Mouse (Mus musculus): Measurements from ENCODE around the gene Dcun1d4. TPM values are rescaled to one million over a fixed set of nuclear protein-coding genes. Genes with fewer than 3 reads are reported as not detected.

The Dcun1d4 gene
- polyA plus RNA-seq, 1 experiment from 2014 or later, result 65.0 TPM

- Histone ChIP-seq H3K4me1 (replicated peaks; ENCODE audit: control insufficient read depth, insufficient read depth, low read length) (peaks cover 4% of the 10 kb centered on the region; the same call in 1 of the 2 replicates), H3K27ac (ENCODE audit: low read depth, low read length) (no peak overlapping the region), H3K9me3 (ENCODE audit: control insufficient read depth, low read length) (no peaks in the 10 kb centered on the region), H3K27me3 (ENCODE audit: control insufficient read depth, insufficient read depth, low read length) (no peaks in the 10 kb centered on the region), H3K36me3 (ENCODE audit: control insufficient read depth, insufficient read depth, low read length) (no peaks in the 10 kb centered on the region), H3K4me3 (ENCODE audit: low read depth, low read length) (no peak overlapping the region), H3K4me2 (ENCODE audit: low read depth, low read length, severe bottlenecking) (no peak overlapping the region), H3K9ac (ENCODE audit: low read length) (no peak overlapping the region)
- 87% methylated on average over 3 of the region's 3 CpGs for WGBS
- DNase-seq (ENCODE audit: low spot score) (no peak), ATAC-seq (replicated peaks; ENCODE audit: low FRiP score) (no peak)
These were observed 122.1 kb downstream of the Dcun1d4 start for GRCm38 (mm10) chr5:73602865-73603264.

GRCm38 (mm10) chr5:73604542-73604941 is 123.7 kb downstream of the Dcun1d4 start:
- DNase-seq (ENCODE audit: low spot score) (no peak), ATAC-seq (replicated peaks; ENCODE audit: low FRiP score) (no peak)
- H3K27ac ChIP-seq (ENCODE audit: low read depth, low read length), result no peak overlapping the region
- H3K4me3 ChIP-seq (ENCODE audit: low read depth, low read length), result no peak overlapping the region
- H3K27me3 ChIP-seq (ENCODE audit: control insufficient read depth, insufficient read depth, low read length), result no peaks in the 10 kb centered on the region
- H3K9me3 ChIP-seq (ENCODE audit: control insufficient read depth, low read length), result no peaks in the 10 kb centered on the region
- no peak overlapping the region for H3K9ac ChIP-seq (ENCODE audit: low read length)
- no peaks in the 10 kb centered on the region for H3K4me1 ChIP-seq (replicated peaks; ENCODE audit: control insufficient read depth, insufficient read depth, low read length)
- 86% methylated on average over 6 of the region's 6 CpGs for WGBS
- no peak overlapping the region for H3K4me2 ChIP-seq (ENCODE audit: low read depth, low read length, severe bottlenecking)
- H3K36me3 ChIP-seq (ENCODE audit: control insufficient read depth, insufficient read depth, low read length), result no peaks in the 10 kb centered on the region

- 94% methylated on average over 6 of the region's 6 CpGs for WGBS
- Histone ChIP-seq H3K9ac (ENCODE audit: low read length) (no peak overlapping the region), H3K27me3 (ENCODE audit: control insufficient read depth, insufficient read depth, low read length) (no peaks in the 10 kb centered on the region), H3K4me3 (ENCODE audit: low read depth, low read length) (no peak overlapping the region), H3K36me3 (ENCODE audit: control insufficient read depth, insufficient read depth, low read length) (no peaks in the 10 kb centered on the region), H3K4me2 (ENCODE audit: low read depth, low read length, severe bottlenecking) (no peak overlapping the region), H3K9me3 (ENCODE audit: control insufficient read depth, low read length) (no peaks in the 10 kb centered on the region), H3K27ac (ENCODE audit: low read depth, low read length) (no peak overlapping the region), H3K4me1 (replicated peaks; ENCODE audit: control insufficient read depth, insufficient read depth, low read length) (no peaks in the 10 kb centered on the region)
- DNase-seq (ENCODE audit: low spot score), result no peak
- ATAC-seq (replicated peaks; ENCODE audit: low FRiP score), result no peak
These were observed 124.2 kb downstream of the Dcun1d4 start for GRCm38 (mm10) chr5:73604964-73605363.

Other genes with a start within 250 kb of the Dcun1d4 start
- gene Fryl, start 224.4 kb upstream of the Dcun1d4 start, polyA plus RNA-seq (2014; fragmentation: Nextera tagmentation; extraction: Ambion mirVana), result 48.0 and 49.6 TPM in 2 replicates
- 143 and 144 TPM in 2 replicates for gene Ociad1, start 188.2 kb upstream of the Dcun1d4 start, polyA plus RNA-seq (2014; fragmentation: Nextera tagmentation; extraction: Ambion mirVana)
- 8.8 and 9.1 TPM in 2 replicates for gene Ociad2, start 140.0 kb upstream of the Dcun1d4 start, polyA plus RNA-seq (2014; fragmentation: Nextera tagmentation; extraction: Ambion mirVana)
- not detected in 2 replicates for gene Cwh43, start 74.9 kb upstream of the Dcun1d4 start, polyA plus RNA-seq (2014; fragmentation: Nextera tagmentation; extraction: Ambion mirVana)
- not detected in 2 replicates for gene Lrrc66, start 151.5 kb downstream of the Dcun1d4 start, polyA plus RNA-seq (2014; fragmentation: Nextera tagmentation; extraction: Ambion mirVana)
- 19.9 and 20.5 TPM in 2 replicates for gene Sgcb, start 166.8 kb downstream of the Dcun1d4 start, polyA plus RNA-seq (2014; fragmentation: Nextera tagmentation; extraction: Ambion mirVana)
- gene Spata18, start 170.4 kb downstream of the Dcun1d4 start, polyA plus RNA-seq (2014; fragmentation: Nextera tagmentation; extraction: Ambion mirVana), result 0.32 and 0.36 TPM in 2 replicates

Data from forebrain, embryonic 11.5 days (tissue).